Mouse (Mus musculus) liver, embryonic 12.5 days (tissue): ENCODE measurements around the gene Tspo2. TPM values are rescaled to one million over a fixed set of nuclear protein-coding genes. Genes with fewer than 3 reads are reported as not detected.
A peak's percentile ranks its signal among the peaks of the same experiment; 100 is the strongest.

Experiments used
- ATAC-seq: fragments of 200-750 bp; cut with Nextera tagmentation; 2 replicates; pipeline ENCODE4 v1.8.0; 2017; ENCODE audit warnings: moderate number of reproducible peaks, mild to moderate bottlenecking, moderate library complexity
- H3K27ac ChIP-seq: fragments of 300-500 bp; sonication (generic); 2 replicates; pipeline ENCODE4 v1.5.1; 2016; ENCODE audit warnings: mild to moderate bottlenecking
- H3K27me3 ChIP-seq: fragments of 300-500 bp; sonication (generic); replicated peaks from 2 replicates; pipeline ENCODE4 v1.6.1; 2016; ENCODE audit warnings: mild to moderate bottlenecking, moderate library complexity
- H3K36me3 ChIP-seq: fragments of 300-500 bp; sonication (generic); 2 replicates; pipeline ENCODE4 v1.6.1; 2016; ENCODE audit warnings: mild to moderate bottlenecking, moderate library complexity
- H3K4me1 ChIP-seq: fragments of 300-500 bp; sonication (generic); 2 replicates; pipeline ENCODE4 v1.6.1; 2016
- H3K4me2 ChIP-seq: fragments of 300-500 bp; sonication (generic); 2 replicates; pipeline ENCODE4 v1.6.1; 2016; ENCODE audit warnings: mild to moderate bottlenecking, moderate library complexity
- H3K4me3 ChIP-seq: fragments of 300-500 bp; sonication (generic); 2 replicates; pipeline ENCODE4 v1.5.1; 2016; ENCODE audit warnings: mild to moderate bottlenecking, moderate library complexity
- H3K9ac ChIP-seq: fragments of 300-500 bp; sonication (generic); 2 replicates; pipeline ENCODE4 v1.6.1; 2016; ENCODE audit warnings: mild to moderate bottlenecking, moderate library complexity
- H3K9me3 ChIP-seq: fragments of 300-500 bp; sonication (generic); replicated peaks from 2 replicates; pipeline ENCODE4 v1.6.1; 2016; ENCODE audit warnings: mild to moderate bottlenecking, moderate library complexity
- WGBS: fragments of 180-500 bp; shearing (Covaris S2); methylation state at CpG from one replicate; pipeline ENCODE4 v1.1.7; 2016; ENCODE audit not compliant: insufficient replicate concordance; 5-methylcytosine and 5-hydroxymethylcytosine counted together
- polyA plus RNA-seq: library from polyadenylated mRNA; unstranded; fragments of >200 nt; fragmentation: Nextera tagmentation; extraction: Ambion mirVana; gene quantifications from 2 replicates; pipeline ENCODE4 v1.2.1, GENCODE M21; 2016

The Tspo2 gene
- polyA plus RNA-seq, 1 experiment from 2014 or later, result 123 TPM

DNA sequence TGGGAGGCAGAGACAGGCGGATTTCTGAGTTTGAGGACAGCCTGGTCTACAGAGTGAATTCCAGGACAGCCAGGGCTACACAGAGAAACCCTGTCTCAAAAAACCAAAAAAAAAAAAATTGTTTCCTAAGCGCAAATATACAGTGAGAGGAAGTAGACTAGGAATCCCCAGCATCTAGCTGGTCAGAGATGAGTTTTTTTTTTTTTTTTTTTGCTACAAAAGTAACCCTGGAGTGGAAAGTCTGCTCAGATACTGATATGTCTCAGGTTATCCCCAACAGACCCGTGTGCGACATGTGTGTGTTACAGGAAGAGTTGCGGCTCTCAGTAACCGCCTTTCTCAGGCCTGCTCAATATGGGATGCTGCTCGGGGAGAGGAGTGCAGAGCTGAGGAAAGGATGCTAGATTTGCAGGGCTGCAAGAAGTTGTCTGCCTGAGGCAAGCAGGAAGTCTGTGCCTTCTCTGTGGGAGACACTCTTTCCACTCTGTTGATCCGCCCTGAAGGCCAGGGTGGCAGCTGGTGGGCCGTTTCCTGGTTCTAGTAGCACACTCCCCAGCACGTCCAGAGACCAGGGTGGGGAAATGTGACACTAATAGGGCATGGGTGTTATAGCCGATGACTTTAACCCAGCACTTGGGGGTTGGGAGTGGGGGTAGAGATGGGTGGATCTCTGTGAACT, 23.3 kb downstream of the Tspo2 start:
- H3K4me1 ChIP-seq, result peaks cover 70% of the 10 kb centered on the region
- no peak overlapping the region for H3K4me2 ChIP-seq
- no peaks in the 10 kb centered on the region for H3K36me3 ChIP-seq
- no peaks in the 10 kb centered on the region for H3K27me3 ChIP-seq
- H3K4me3 ChIP-seq, result no peak overlapping the region
- no peaks in the 10 kb centered on the region for H3K9me3 ChIP-seq
- no peak overlapping the region for H3K9ac ChIP-seq
- WGBS, result 42% methylated on average over 11 of the region's 11 CpGs
- peak overlapping the region; percentile 15 for H3K27ac ChIP-seq
- ATAC-seq, result no peak

GRCm38 (mm10) chr17:48426991-48427750, 24.2 kb downstream of the Tspo2 start:
- H3K4me3 ChIP-seq, result no peak overlapping the region
- peaks cover 62% of the 10 kb centered on the region for H3K4me1 ChIP-seq
- no peak overlapping the region for H3K9ac ChIP-seq
- no peak overlapping the region for H3K27ac ChIP-seq
- no peaks in the 10 kb centered on the region for H3K36me3 ChIP-seq
- H3K27me3 ChIP-seq, result no peaks in the 10 kb centered on the region
- peak; percentile 30; the same call in 1 of the 2 replicates for ATAC-seq
- 43% methylated on average over 13 of the region's 13 CpGs for WGBS
- no peaks in the 10 kb centered on the region for H3K9me3 ChIP-seq
- H3K4me2 ChIP-seq, result no peak overlapping the region

DNA sequence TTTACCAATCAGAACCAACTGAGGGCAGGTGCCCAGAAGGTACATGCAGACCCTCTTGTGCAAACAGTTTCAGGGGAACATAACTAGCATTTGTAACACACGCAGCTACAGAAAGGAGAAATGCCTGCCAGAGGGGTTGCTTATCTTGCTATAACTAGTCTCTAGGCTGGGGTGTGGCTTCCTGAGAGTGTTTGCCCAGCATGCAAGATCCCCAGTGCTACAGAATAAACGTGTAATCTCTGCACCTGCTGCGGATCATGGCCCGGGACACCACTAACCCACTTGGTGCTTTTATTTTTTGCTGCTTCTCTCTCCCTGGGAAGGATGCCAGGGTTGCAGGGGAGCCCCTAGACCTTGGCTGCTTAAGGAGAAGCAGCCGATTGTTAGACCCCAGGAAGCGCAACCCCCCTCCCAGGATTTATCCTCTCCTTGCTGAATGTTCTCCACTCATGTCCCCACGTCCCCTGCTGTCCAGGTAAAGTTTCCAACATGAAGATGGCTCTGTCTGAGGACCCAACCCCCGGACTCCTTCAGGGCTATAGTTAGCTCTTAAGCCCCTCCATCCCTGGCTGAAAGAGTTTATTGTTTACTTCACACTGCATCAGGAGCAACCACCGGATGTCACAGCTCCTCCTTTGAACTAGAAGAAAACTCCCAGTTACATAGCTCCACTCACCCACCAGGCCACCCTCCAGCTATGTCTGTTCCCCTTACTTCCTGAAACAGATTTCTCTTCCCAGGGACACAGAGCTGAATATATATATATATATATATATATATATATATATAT, 25.3 kb downstream of the Tspo2 start:
- Histone ChIP-seq H3K27ac (no peak overlapping the region), H3K4me2 (peak overlapping the region; percentile 29), H3K4me1 (peaks cover 60% of the 10 kb centered on the region), H3K9me3 (no peaks in the 10 kb centered on the region), H3K4me3 (no peak overlapping the region), H3K27me3 (no peaks in the 10 kb centered on the region), H3K9ac (no peak overlapping the region), H3K36me3 (no peaks in the 10 kb centered on the region)
- ATAC-seq, result peak; percentile 59; the same call in 1 of the 2 replicates
- 25% methylated on average over 9 of the region's 9 CpGs for WGBS

GRCm38 (mm10) chr17:48424237-48424636, 27.1 kb downstream of the Tspo2 start:
- no peaks in the 10 kb centered on the region for H3K9me3 ChIP-seq
- H3K27me3 ChIP-seq, result no peaks in the 10 kb centered on the region
- no peak overlapping the region for H3K9ac ChIP-seq
- 79% methylated on average over 9 of the region's 9 CpGs for WGBS
- peaks cover 55% of the 10 kb centered on the region for H3K4me1 ChIP-seq
- H3K36me3 ChIP-seq, result peaks cover 2% of the 10 kb centered on the region
- H3K4me2 ChIP-seq, result no peak overlapping the region
- no peak overlapping the region for H3K27ac ChIP-seq
- H3K4me3 ChIP-seq, result no peak overlapping the region
- no peak for ATAC-seq

- 50% methylated on average over 2 of the region's 2 CpGs for WGBS
- peaks cover 47% of the 10 kb centered on the region for H3K36me3 ChIP-seq
- no peaks in the 10 kb centered on the region for H3K9me3 ChIP-seq
- H3K4me3 ChIP-seq, result no peak overlapping the region
- H3K4me2 ChIP-seq, result no peak overlapping the region
- no peak overlapping the region for H3K27ac ChIP-seq
- no peak for ATAC-seq
- no peaks in the 10 kb centered on the region for H3K27me3 ChIP-seq
- H3K4me1 ChIP-seq, result peaks cover 46% of the 10 kb centered on the region
- H3K9ac ChIP-seq, result no peak overlapping the region
These were observed 31.8 kb downstream of the Tspo2 start for GRCm38 (mm10) chr17:48419571-48419970.

- Histone ChIP-seq H3K4me2 (peak overlapping the region; percentile 54), H3K27ac (peak overlapping the region; percentile 57), H3K36me3 (peaks cover 54% of the 10 kb centered on the region), H3K9ac (peak overlapping the region; percentile 6; the same call in 1 of the 2 replicates), H3K4me1 (peaks cover 46% of the 10 kb centered on the region), H3K4me3 (peak overlapping the region; percentile 25; the same call in 1 of the 2 replicates), H3K9me3 (no peaks in the 10 kb centered on the region), H3K27me3 (no peaks in the 10 kb centered on the region)
- ATAC-seq, result no peak
- WGBS, result 35% methylated on average over 1 of the region's 1 CpGs
These were observed 32.5 kb downstream of the Tspo2 start for GRCm38 (mm10) chr17:48418781-48419180.

DNA sequence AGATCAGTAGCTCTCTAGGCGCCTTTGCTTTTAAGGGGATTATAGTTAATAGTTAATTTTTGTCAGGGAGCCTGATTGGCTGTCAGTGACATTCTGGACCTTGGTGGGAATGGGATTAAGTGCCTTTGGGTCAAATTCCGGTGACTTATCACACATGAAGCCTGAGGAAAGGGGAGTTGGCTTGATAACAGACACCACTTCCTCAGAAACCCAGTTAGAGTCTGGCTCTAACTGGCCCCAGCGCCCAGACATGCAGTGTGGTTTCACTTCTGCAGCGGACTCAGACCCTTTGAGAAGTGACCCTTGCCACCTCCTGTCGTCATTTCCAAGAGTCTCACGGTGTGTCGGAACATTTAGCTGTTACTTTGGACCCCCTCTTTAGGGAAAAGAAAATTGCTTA, 33.1 kb downstream of the Tspo2 start:
- peaks cover 61% of the 10 kb centered on the region for H3K36me3 ChIP-seq
- peak; percentile 38; the same call in 1 of the 2 replicates for ATAC-seq

GRCm38 (mm10) chr17:48417521-48417920, 33.8 kb downstream of the Tspo2 start:
- H3K4me2 ChIP-seq, result peak overlapping the region; percentile 54; the same call in 1 of the 2 replicates
- no peak overlapping the region for H3K4me3 ChIP-seq
- peak overlapping the region; percentile 57 for H3K27ac ChIP-seq
- peaks cover 66% of the 10 kb centered on the region for H3K36me3 ChIP-seq
- peaks cover 49% of the 10 kb centered on the region for H3K4me1 ChIP-seq
- peak overlapping the region; percentile 17; the same call in 1 of the 2 replicates for H3K9ac ChIP-seq
- no peaks in the 10 kb centered on the region for H3K27me3 ChIP-seq
- 40% methylated on average over 6 of the region's 6 CpGs for WGBS
- ATAC-seq, result peak; percentile 55
- H3K9me3 ChIP-seq, result no peaks in the 10 kb centered on the region

More for the DNA sequence above, 33.1 kb downstream of the Tspo2 start:
- peak overlapping the region; percentile 57 for H3K27ac ChIP-seq
- WGBS, result 12% methylated on average over 7 of the region's 7 CpGs
- peak overlapping the region; percentile 6; the same call in 1 of the 2 replicates for H3K9ac ChIP-seq
- peak overlapping the region; percentile 25; the same call in 1 of the 2 replicates for H3K4me3 ChIP-seq
- peak overlapping the region; percentile 54 for H3K4me2 ChIP-seq
- H3K9me3 ChIP-seq, result no peaks in the 10 kb centered on the region
- no peaks in the 10 kb centered on the region for H3K27me3 ChIP-seq
- peaks cover 46% of the 10 kb centered on the region for H3K4me1 ChIP-seq

- peak; percentile 62 for ATAC-seq
- WGBS, result 82% methylated on average over 14 of the region's 14 CpGs
- H3K4me1 ChIP-seq, result peaks cover 55% of the 10 kb centered on the region
These were observed 34.7 kb downstream of the Tspo2 start for GRCm38 (mm10) chr17:48416425-48417195.

DNA sequence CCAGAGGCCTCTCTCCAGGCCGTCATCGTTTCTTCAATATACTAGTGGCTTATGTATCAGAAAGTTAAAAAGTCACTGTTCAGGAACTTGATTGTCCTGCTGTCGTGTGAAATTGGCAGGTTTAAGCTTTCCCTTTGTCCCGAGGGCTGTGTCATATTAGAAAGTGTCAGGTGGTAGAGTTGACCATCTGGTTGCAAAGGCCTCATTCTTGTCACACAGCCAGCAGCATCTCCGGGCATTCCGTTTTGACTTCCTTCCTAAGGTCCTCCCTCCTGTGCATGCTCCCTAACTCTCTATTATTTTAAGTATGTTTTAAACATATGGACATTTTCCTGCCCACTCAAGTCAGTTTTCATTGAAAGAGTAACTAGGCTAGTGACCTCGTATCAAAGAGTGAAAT, 35.3 kb downstream of the Tspo2 start:
- Histone ChIP-seq H3K4me3 (no peak overlapping the region), H3K9me3 (no peaks in the 10 kb centered on the region), H3K27me3 (no peaks in the 10 kb centered on the region), H3K4me1 (peaks cover 55% of the 10 kb centered on the region), H3K9ac (no peak overlapping the region), H3K27ac (no peak overlapping the region), H3K4me2 (no peak overlapping the region), H3K36me3 (peaks cover 78% of the 10 kb centered on the region)
- ATAC-seq, result no peak
- WGBS, result 82% methylated on average over 7 of the region's 7 CpGs

More at GRCm38 (mm10) chr17:48416425-48417195, 34.7 kb downstream of the Tspo2 start:
- H3K9me3 ChIP-seq, result no peaks in the 10 kb centered on the region
- H3K27ac ChIP-seq, result no peak overlapping the region
- H3K4me3 ChIP-seq, result no peak overlapping the region
- peaks cover 75% of the 10 kb centered on the region for H3K36me3 ChIP-seq
- no peaks in the 10 kb centered on the region for H3K27me3 ChIP-seq
- H3K9ac ChIP-seq, result no peak overlapping the region
- no peak overlapping the region for H3K4me2 ChIP-seq

DNA sequence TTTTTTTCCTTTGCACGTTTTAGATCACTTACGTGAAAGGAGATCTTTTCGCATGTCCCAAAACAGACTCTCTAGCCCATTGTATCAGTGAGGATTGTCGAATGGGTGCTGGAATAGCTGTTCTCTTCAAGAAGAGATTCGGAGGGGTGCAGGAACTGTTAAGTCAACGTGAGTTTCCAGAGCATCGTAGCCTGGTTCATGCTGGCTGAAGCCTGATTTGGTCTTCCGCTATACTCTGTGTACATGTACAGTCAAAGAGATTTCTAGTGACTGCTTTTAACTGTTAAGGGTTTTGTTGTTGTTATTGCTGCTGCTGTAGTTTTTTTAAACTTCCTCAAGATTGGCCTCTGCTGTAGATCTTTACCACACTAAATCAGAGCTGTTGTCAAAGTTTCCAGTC, 40.1 kb downstream of the Tspo2 start:
- 48% methylated on average over 8 of the region's 8 CpGs for WGBS
- Histone ChIP-seq H3K27ac (peak overlapping the region; percentile 100), H3K9ac (peak overlapping the region; percentile 86), H3K36me3 (peaks cover 48% of the 10 kb centered on the region), H3K27me3 (no peaks in the 10 kb centered on the region), H3K4me1 (peaks cover 45% of the 10 kb centered on the region), H3K9me3 (no peaks in the 10 kb centered on the region), H3K4me3 (peak overlapping the region; percentile 90), H3K4me2 (peak overlapping the region; percentile 86)
- no peak for ATAC-seq
